Mouse (Mus musculus) right cerebral cortex, postnatal 10 days (tissue): Measurements from ENCODE around the gene Rabgap1l.
A peak's percentile ranks its signal among the peaks of the same experiment; 100 is the strongest.
"Not testable (repeated sequence)": the region's sequence is repeated elsewhere in the genome, so short reads cannot be mapped to it uniquely, and the experiment has no call there.

Source experiments
- DNase-seq, 2 experiments: peaks; one replicate each; pipeline ENCODE4 v3.0.0; 2021; ENCODE audit warnings: low spot score in 2 of 2

Gene Rabgap1l

GRCm38 (mm10) chr1:160693094-160693447 is 99.9 kb downstream of the Rabgap1l start:
- DNase-seq = peak; percentile 95 to 96

GRCm38 (mm10) chr1:160692224-160693093 is 100.6 kb downstream of the Rabgap1l start:
- no peak for DNase-seq

- no peak for DNase-seq
Measured at GRCm38 (mm10) chr1:160691196-160691590, 101.8 kb downstream of the Rabgap1l start.

- DNase-seq = no peak
Measured at GRCm38 (mm10) chr1:160690516-160691195, 102.4 kb downstream of the Rabgap1l start.

GRCm38 (mm10) chr1:160689511-160689910 is 103.5 kb downstream of the Rabgap1l start:
- no peak for DNase-seq

GRCm38 (mm10) chr1:160684251-160684650 is 108.8 kb downstream of the Rabgap1l start:
- no peak for DNase-seq

GRCm38 (mm10) chr1:160681398-160682050 is 111.5 kb downstream of the Rabgap1l start:
- no peak for DNase-seq

GRCm38 (mm10) chr1:160674763-160675162 is 118.2 kb downstream of the Rabgap1l start:
- no peak for DNase-seq

- peak in 1 of 2 experiments; percentile 59 for DNase-seq
Measured at GRCm38 (mm10) chr1:160672088-160672814, 120.8 kb downstream of the Rabgap1l start.

- no peak for DNase-seq
Measured at GRCm38 (mm10) chr1:160655806-160656470, 137.1 kb downstream of the Rabgap1l start.

GRCm38 (mm10) chr1:160651691-160652090 is 141.3 kb downstream of the Rabgap1l start:
- DNase-seq = no peak

- no peak for DNase-seq
Measured at GRCm38 (mm10) chr1:160645416-160645815, 147.6 kb downstream of the Rabgap1l start.

- DNase-seq = no peak
Measured at GRCm38 (mm10) chr1:160628213-160628932, 164.6 kb downstream of the Rabgap1l start.

- not testable (repeated sequence) for DNase-seq
Measured at GRCm38 (mm10) chr1:160624354-160625120, 168.5 kb downstream of the Rabgap1l start.

- DNase-seq = no peak
Measured at GRCm38 (mm10) chr1:160618201-160618600, 174.8 kb downstream of the Rabgap1l start.

- no peak for DNase-seq
Measured at GRCm38 (mm10) chr1:160606425-160606824, 186.6 kb downstream of the Rabgap1l start.

GRCm38 (mm10) chr1:160603312-160603711 is 189.7 kb downstream of the Rabgap1l start:
- not testable (repeated sequence) for DNase-seq

GRCm38 (mm10) chr1:160597369-160597768 is 195.6 kb downstream of the Rabgap1l start:
- DNase-seq = no peak

GRCm38 (mm10) chr1:160596948-160597270 is 196.1 kb downstream of the Rabgap1l start:
- no peak for DNase-seq
